Mouse (Mus musculus) MEL (cell line): ENCODE data around the gene Kmt5a. TPM values are rescaled to one million over a fixed set of nuclear protein-coding genes. Genes with fewer than 3 reads are reported as not detected.

Source experiments
- DNase-seq: peaks from one replicate; pipeline ENCODE4 v3.0.0; 2011; ENCODE audit warnings: low read depth, low spot score
- H3K27ac ChIP-seq: 2 replicates; pipeline ENCODE4 v1.5.1; 2012; ENCODE audit warnings: low read depth, mild to moderate bottlenecking, control low read depth, low read length, moderate library complexity; ENCODE audit not compliant: control insufficient read depth
- H3K27me3 ChIP-seq, 2 experiments: fragments of 150-350 bp in 1 of 2; sonication (generic) in 1 of 2; 2 replicates each; pipeline ENCODE4 v1.6.1; 2012; ENCODE audit warnings: low read length in 2 of 2, mild to moderate bottlenecking in 2 of 2, improper control_type of control experiment in 1 of 2, moderate library complexity in 1 of 2; ENCODE audit not compliant: insufficient read depth in 2 of 2, control insufficient read depth in 1 of 2
- H3K36me3 ChIP-seq, 2 experiments: 2 replicates each; pipeline ENCODE4 v1.6.1; 2012 to 2014; ENCODE audit warnings: low read length in 2 of 2, improper control_type of control experiment in 1 of 2, inconsistent platforms in 1 of 2, mild to moderate bottlenecking in 1 of 2; ENCODE audit not compliant: insufficient read depth in 2 of 2, control insufficient read depth in 1 of 2
- H3K4me1 ChIP-seq, 2 experiments: fragments of 150-350 bp in 1 of 2; sonication (generic) in 1 of 2; 2 replicates each; pipeline ENCODE4 v1.6.1; 2012; ENCODE audit warnings: low read length in 2 of 2, improper control_type of control experiment in 1 of 2, mild to moderate bottlenecking in 1 of 2; ENCODE audit not compliant: insufficient read depth in 2 of 2, control insufficient read depth in 1 of 2
- H3K4me3 ChIP-seq, 2 experiments: fragments of 150-350 bp in 1 of 2; sonication (generic) in 1 of 2; 2 replicates each; pipeline ENCODE4 v1.5.1; 2012; ENCODE audit warnings: low read depth in 2 of 2, low read length in 2 of 2, mild to moderate bottlenecking in 2 of 2, moderate library complexity in 2 of 2, control low read depth in 1 of 2, improper control_type of control experiment in 1 of 2; ENCODE audit not compliant: control insufficient read depth in 1 of 2, insufficient read depth in 1 of 2
- H3K79me2 ChIP-seq: 2 replicates; pipeline ENCODE4 v1.6.1; 2012; ENCODE audit warnings: mild to moderate bottlenecking, low read length, moderate library complexity; ENCODE audit not compliant: control insufficient read depth, poor library complexity, insufficient read depth
- H3K9ac ChIP-seq: 2 replicates; pipeline ENCODE4 v1.6.1; 2012; ENCODE audit warnings: low read depth, mild to moderate bottlenecking, control low read depth, low read length, moderate library complexity; ENCODE audit not compliant: control insufficient read depth, poor library complexity, severe bottlenecking
- H3K9me3 ChIP-seq: fragments of 150-350 bp; sonication (generic); replicated peaks from 2 replicates; pipeline ENCODE4 v1.6.1; 2012; ENCODE audit warnings: mild to moderate bottlenecking, low read length, improper control_type of control experiment, moderate library complexity; ENCODE audit not compliant: insufficient read depth
- CHD2 ChIP-seq: IDR thresholded peaks from 2 replicates; pipeline ENCODE4 v1.6.1; 2011; ENCODE audit warnings: low read length, improper control_type of control experiment
- CTCF ChIP-seq, 3 experiments: IDR thresholded peaks in 2 of 3; conservative IDR thresholded peaks in 1 of 3; 2 replicates each; pipeline ENCODE4 v1.5.1; 2011 to 2012; ENCODE audit warnings: low read length in 3 of 3, low read depth in 2 of 3, mild to moderate bottlenecking in 2 of 3, improper control_type of control experiment in 1 of 3, inconsistent platforms in 1 of 3, mixed read lengths in 1 of 3, moderate library complexity in 1 of 3; ENCODE audit not compliant: control insufficient read depth in 1 of 3, insufficient read depth in 1 of 3, poor library complexity in 1 of 3, severe bottlenecking in 1 of 3
- EP300 ChIP-seq, 2 experiments: IDR thresholded peaks; 2 replicates each; pipeline ENCODE4 v1.6.1; 2011; ENCODE audit warnings: improper control_type of control experiment in 2 of 2, low read length in 2 of 2, low read depth in 1 of 2, mild to moderate bottlenecking in 1 of 2
- HCFC1 ChIP-seq: IDR thresholded peaks from 2 replicates; pipeline ENCODE4 v1.6.1; 2012; ENCODE audit warnings: low read depth, mild to moderate bottlenecking, inconsistent platforms, low read length, improper control_type of control experiment, moderate library complexity
- MEF2A ChIP-seq: IDR thresholded peaks from 2 replicates; pipeline ENCODE4 v1.6.1; 2014; ENCODE audit warnings: low read depth, mild to moderate bottlenecking, inconsistent platforms, low read length, improper control_type of control experiment; ENCODE audit not compliant: poor library complexity, insufficient replicate concordance, severe bottlenecking; ENCODE audit errors: extremely low read depth
- MYB ChIP-seq: IDR thresholded peaks from 2 replicates; pipeline ENCODE4 v1.6.1; 2011; ENCODE audit warnings: mild to moderate bottlenecking, low read depth, low read length, improper control_type of control experiment
- MYC ChIP-seq: IDR thresholded peaks from 2 replicates; pipeline ENCODE4 v1.6.1; 2011; ENCODE audit warnings: low read depth, mild to moderate bottlenecking, low read length, improper control_type of control experiment, moderate library complexity
- POLR2AphosphoS2 ChIP-seq: IDR thresholded peaks from 2 replicates; pipeline ENCODE4 v1.6.1; 2011; ENCODE audit warnings: low read length, improper control_type of control experiment
- POLR2AphosphoS5 ChIP-seq: IDR thresholded peaks from 2 replicates; pipeline ENCODE4 v1.6.1; 2012; ENCODE audit warnings: low read depth, borderline replicate concordance, mild to moderate bottlenecking, inconsistent platforms, low read length, moderate library complexity, mixed read lengths
- RCOR1 ChIP-seq: IDR thresholded peaks from 2 replicates; pipeline ENCODE4 v1.6.1; 2012; ENCODE audit warnings: low read depth, mild to moderate bottlenecking, inconsistent platforms, low read length, improper control_type of control experiment
- TCF12 ChIP-seq: IDR thresholded peaks from 2 replicates; pipeline ENCODE4 v1.6.1; 2014; ENCODE audit warnings: low read depth, mild to moderate bottlenecking, inconsistent platforms, low read length, improper control_type of control experiment, moderate library complexity
- USF2 ChIP-seq, 2 experiments: IDR thresholded peaks; 2 replicates each; pipeline ENCODE4 v1.6.1; 2011 to 2012; ENCODE audit warnings: improper control_type of control experiment in 2 of 2, low read length in 2 of 2, borderline replicate concordance in 1 of 2, inconsistent platforms in 1 of 2, low read depth in 1 of 2, mild to moderate bottlenecking in 1 of 2; ENCODE audit not compliant: insufficient read depth in 1 of 2
- polyA plus RNA-seq, 2 experiments: library from polyadenylated mRNA; stranded (reverse) in 1 of 2; unstranded in 1 of 2; fragments of >175 nt in 1 of 2; fragments of >200 nt in 1 of 2; gene quantifications; 2 replicates each; pipeline versions ENCODE4 v1.2.1 to v1.2.4; 2012; ENCODE audit warnings: low replicate concordance in 2 of 2, low read depth in 1 of 2; ENCODE audit not compliant: insufficient read length in 2 of 2, insufficient read depth in 1 of 2, missing spikeins in 1 of 2
- total RNA-seq: library from RNA; depleted of rRNA; stranded (reverse); fragments of 300-350 nt; gene quantifications from 2 replicates; pipeline ENCODE4 v1.2.3, GENCODE M21; 2012; rRNA removed

The Kmt5a gene
- total and polyA plus RNA-seq, 3 experiments = 88.6 to 243 (median 110) TPM

DNA sequence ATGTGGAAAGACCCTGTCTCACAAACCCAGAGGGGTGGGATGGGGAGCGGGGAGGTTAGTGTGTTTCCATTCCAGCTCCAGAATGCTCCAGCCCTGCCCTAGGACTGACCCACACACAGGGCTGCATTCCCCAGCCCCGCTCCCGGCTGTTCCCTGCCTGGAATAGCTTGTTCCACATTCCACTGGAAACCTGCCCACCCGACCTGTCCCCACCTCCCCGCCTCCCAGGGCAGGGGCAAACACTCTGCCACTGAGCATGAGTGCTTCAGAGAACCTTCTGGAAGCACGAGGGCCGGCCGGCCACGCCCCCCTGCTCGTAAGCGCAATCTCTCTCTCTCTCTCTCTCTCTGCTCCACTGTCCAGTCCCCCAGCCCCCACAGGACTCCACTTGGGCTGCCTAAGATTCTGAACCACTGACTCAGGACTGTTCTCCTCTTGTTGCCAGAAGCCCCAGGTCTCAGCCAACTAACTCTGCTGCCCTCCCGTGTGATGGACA lies 70.1 kb downstream of the Kmt5a start:
- Histone ChIP-seq H3K4me1 (no peaks in the 10 kb centered on the region), H3K4me3 (no peak overlapping the region), H3K79me2 (no peaks in the 10 kb centered on the region), H3K27me3 (no peaks in the 10 kb centered on the region), H3K36me3 (no peaks in the 10 kb centered on the region), H3K9me3 (no peaks in the 10 kb centered on the region), H3K9ac (no peak overlapping the region), H3K27ac (no peak overlapping the region)
- no peak for DNase-seq
- TF ChIP-seq MYC = no peak

DNA sequence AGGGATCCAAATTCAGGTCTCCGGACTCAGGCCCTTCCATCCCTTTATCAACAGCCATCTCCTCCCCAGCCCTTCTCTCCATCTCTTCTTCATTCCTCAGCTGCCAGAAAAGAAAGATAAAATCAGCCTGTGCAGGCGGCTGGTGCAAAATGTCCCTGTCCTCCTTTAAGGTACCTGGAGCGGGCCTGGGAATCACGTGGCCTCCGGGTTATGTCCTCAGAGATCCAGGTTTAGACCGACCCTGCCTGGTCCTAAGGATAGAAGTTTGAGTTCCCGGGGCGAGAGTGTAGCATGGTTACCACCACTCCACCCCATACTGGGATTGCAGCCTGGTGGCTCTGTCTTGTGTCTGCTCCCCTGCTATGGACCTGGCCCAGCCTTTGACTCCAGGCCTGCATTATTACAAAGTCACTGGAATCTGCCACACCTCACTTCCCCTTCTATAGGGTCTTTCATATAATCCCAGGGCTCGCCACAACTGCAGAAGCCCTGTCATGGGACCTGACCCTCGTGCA lies 70.9 kb downstream of the Kmt5a start:
- Histone ChIP-seq H3K36me3 (no peaks in the 10 kb centered on the region), H3K4me1 (no peaks in the 10 kb centered on the region), H3K9ac (no peak overlapping the region), H3K27ac (no peak overlapping the region), H3K27me3 (no peaks in the 10 kb centered on the region), H3K9me3 (no peaks in the 10 kb centered on the region), H3K4me3 (no peak overlapping the region), H3K79me2 (no peaks in the 10 kb centered on the region)
- DNase-seq = no peak
- no peak for TF ChIP-seq CHD2
- TF ChIP-seq USF2 (IDR thresholded peaks at IDR 0.05; ENCODE audit: borderline replicate concordance in 1 of 2, insufficient read depth in 1 of 2, low read depth in 1 of 2, low read length in 2 of 2) = no peak
- TF ChIP-seq HCFC1 = no peak
- TF ChIP-seq CTCF (IDR thresholded peaks at IDR 0.05 in 2 of 3, conservative IDR thresholded peaks at IDR 0.05 in 1 of 3; ENCODE audit: control insufficient read depth in 1 of 3, insufficient read depth in 1 of 3, low read depth in 2 of 3, low read length in 3 of 3, poor library complexity in 1 of 3, severe bottlenecking in 1 of 3) = no peak
- no peak for TF ChIP-seq EP300 (IDR thresholded peaks at IDR 0.05; ENCODE audit: low read depth in 1 of 2, low read length in 2 of 2)
- no peak for TF ChIP-seq RCOR1
- no peak for TF ChIP-seq MEF2A
- no peak for TF ChIP-seq POLR2AphosphoS2
- no peak for TF ChIP-seq POLR2AphosphoS5
- no peak for TF ChIP-seq TCF12
- TF ChIP-seq MYB = no peak

Other genes with a start within 250 kb of the Kmt5a start
- 5.7 and 7.0 TPM in 2 replicates for gene Pitpnm2, start 190.2 kb upstream of the Kmt5a start, total RNA-seq
- gene Pitpnm2, start 190.2 kb upstream of the Kmt5a start, polyA plus RNA-seq = 10 to 100 TPM in 1 of 2 experiments, not detected in 1; 22.2 TPM
- gene Mphosph9, start 112.0 kb upstream of the Kmt5a start, total RNA-seq = 9.0 and 10.9 TPM in 2 replicates
- 10 to 100 TPM; 10.4 to 60.8 TPM for gene Mphosph9, start 112.0 kb upstream of the Kmt5a start, polyA plus RNA-seq
- 6.5 and 7.6 TPM in 2 replicates for gene 2810006K23Rik, start 111.8 kb upstream of the Kmt5a start, total RNA-seq
- 10 to 100 TPM in 1 of 2 experiments, not detected in 1; 13.3 TPM for gene 2810006K23Rik, start 111.8 kb upstream of the Kmt5a start, polyA plus RNA-seq
- gene Cdk2ap1, start 76.8 kb upstream of the Kmt5a start, total RNA-seq = 110 and 118 TPM in 2 replicates
- 100 to 1,000 TPM in 1 of 2 experiments, not detected in 1; 430 TPM for gene Cdk2ap1, start 76.8 kb upstream of the Kmt5a start, polyA plus RNA-seq
- gene Sbno1, start 13.9 kb upstream of the Kmt5a start, total RNA-seq = 38.8 and 39.3 TPM in 2 replicates
- gene Sbno1, start 13.9 kb upstream of the Kmt5a start, polyA plus RNA-seq = 100 to 1,000 TPM in 1 of 2 experiments, 10 to 100 TPM in 1; 32.4 to 500 TPM
- gene Rilpl2, start 38.4 kb downstream of the Kmt5a start, total RNA-seq = 12.1 and 13.4 TPM in 2 replicates
- 10 to 100 TPM in 1 of 2 experiments, not detected in 1; 14.3 TPM for gene Rilpl2, start 38.4 kb downstream of the Kmt5a start, polyA plus RNA-seq
- 11.7 and 12.2 TPM in 2 replicates for gene Snrnp35, start 43.2 kb downstream of the Kmt5a start, total RNA-seq
- 10 to 100 TPM in 1 of 2 experiments, not detected in 1; 18.3 TPM for gene Snrnp35, start 43.2 kb downstream of the Kmt5a start, polyA plus RNA-seq
- gene Rilpl1, start 91.5 kb downstream of the Kmt5a start, total RNA-seq = 5.0 and 5.7 TPM in 2 replicates
- gene Rilpl1, start 91.5 kb downstream of the Kmt5a start, polyA plus RNA-seq = 1 to 10 TPM in 1 of 2 experiments, not detected in 1; 8.6 TPM
- 245 and 255 TPM in 2 replicates for gene Tmed2, start 100.8 kb downstream of the Kmt5a start, total RNA-seq
- gene Tmed2, start 100.8 kb downstream of the Kmt5a start, polyA plus RNA-seq = 100 to 1,000 TPM in 1 of 2 experiments, not detected in 1; 252 TPM
- gene Ddx55, start 112.9 kb downstream of the Kmt5a start, total RNA-seq = 29.1 and 33.8 TPM in 2 replicates
- gene Ddx55, start 112.9 kb downstream of the Kmt5a start, polyA plus RNA-seq = 10 to 100 TPM in 1 of 2 experiments, not detected in 1; 43.2 TPM
- gene Eif2b1, start 139.2 kb downstream of the Kmt5a start, total RNA-seq = 96.6 and 119 TPM in 2 replicates
- gene Eif2b1, start 139.2 kb downstream of the Kmt5a start, polyA plus RNA-seq = 100 to 1,000 TPM; 126 to 599 TPM
- 88.2 and 116 TPM in 2 replicates for gene Gtf2h3, start 139.2 kb downstream of the Kmt5a start, total RNA-seq
- 10 to 100 TPM in 1 of 2 experiments, not detected in 1; 86.1 TPM for gene Gtf2h3, start 139.2 kb downstream of the Kmt5a start, polyA plus RNA-seq
- gene Atp6v0a2, start 188.6 kb downstream of the Kmt5a start, total RNA-seq = 22.3 and 31.0 TPM in 2 replicates
- 10 to 100 TPM in 1 of 2 experiments, not detected in 1; 30.0 TPM for gene Atp6v0a2, start 188.6 kb downstream of the Kmt5a start, polyA plus RNA-seq